Mouse (Mus musculus): ENCODE results near the gene Mb.

Gene Mb

DNA sequence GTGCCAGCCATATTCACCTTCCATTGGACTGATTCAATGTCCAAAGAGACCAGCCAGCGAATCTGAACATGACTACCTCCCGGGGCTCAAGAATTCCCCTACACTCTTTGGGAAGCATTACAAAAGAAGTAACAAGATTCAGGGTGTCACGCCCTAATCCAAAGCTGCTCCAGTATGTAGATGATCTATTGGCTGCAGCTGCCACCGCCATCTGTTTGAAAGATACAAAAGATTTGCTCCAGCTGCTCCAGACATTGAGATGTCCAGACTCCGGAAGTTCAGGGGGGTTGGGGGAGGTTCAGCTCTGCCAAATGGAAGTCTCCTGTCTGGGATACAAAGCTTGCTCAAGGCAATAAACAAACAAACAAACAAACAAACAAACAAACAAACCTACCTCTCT lies 73.9 kb downstream of the Mb start:
- no peak for DNase-seq (ENCODE audit: low spot score)

DNA sequence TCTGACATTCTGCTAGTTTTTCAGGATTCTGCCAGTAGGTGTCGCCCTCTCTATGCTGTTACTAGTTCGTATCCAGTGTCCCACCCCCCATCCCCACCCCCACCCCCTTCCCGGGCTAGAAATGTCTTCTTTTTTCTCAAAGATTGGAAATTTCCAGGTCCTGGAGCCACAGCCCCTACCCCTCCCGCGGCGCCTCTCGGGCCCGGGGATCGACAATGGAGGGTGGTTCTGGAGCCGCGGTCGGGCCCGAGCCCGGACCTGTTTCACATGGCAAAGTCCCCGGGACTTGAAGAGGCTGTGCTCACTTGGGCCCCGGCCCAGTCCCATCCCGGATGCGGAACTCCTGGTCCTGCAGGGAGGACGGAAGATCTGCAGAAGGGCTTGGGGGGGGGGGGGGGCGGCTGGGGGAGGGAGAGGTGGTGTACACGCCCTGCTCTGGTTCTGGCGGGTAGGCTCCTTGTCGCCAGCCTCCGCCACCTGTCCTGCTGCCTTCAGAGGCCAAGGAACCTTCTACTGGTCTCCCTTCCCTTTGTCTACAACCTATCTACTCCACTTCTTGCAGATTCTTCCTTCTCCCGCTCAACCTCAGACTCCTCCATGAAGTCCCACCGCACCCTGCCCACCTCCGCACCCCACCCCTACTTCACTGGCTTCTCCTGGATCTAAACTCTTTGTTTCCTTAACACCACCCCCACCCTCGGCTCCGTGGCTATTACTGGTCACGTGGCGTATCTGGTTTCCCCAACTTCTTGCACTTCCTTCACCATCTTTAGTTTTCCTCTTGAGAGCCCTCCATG lies 76.4 kb downstream of the Mb start:
- peak; percentile 76 for DNase-seq (ENCODE audit: low spot score)

DNA sequence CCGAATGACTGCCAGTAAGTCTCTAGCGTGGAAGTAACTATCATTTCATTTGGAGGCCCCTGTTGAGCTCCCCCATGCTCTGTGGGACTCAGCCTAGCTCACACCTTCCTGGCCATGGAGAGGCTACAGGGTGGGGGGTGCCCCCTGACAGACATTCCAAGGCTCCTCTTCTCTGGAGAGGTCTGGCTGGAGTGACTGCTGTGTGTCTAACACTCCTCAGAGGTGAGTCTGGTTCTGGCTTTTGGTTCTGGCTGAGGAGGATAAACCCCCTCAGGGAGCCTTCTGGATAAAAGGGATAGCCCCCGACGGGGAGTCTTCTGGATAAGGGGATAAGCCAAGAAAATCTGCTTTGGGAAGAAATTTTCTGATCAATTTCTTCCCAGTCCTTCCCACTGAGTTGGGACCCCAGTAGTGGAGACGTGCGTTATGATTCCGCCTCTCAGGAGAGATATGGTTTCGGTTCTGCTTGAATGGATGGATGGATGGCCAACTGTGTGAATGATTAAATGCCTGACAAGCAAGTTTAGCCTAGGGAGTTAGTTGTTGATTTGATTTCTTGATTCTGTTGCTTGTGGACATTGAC lies 77.1 kb downstream of the Mb start:
- no peak for DNase-seq (ENCODE audit: low spot score)

DNA sequence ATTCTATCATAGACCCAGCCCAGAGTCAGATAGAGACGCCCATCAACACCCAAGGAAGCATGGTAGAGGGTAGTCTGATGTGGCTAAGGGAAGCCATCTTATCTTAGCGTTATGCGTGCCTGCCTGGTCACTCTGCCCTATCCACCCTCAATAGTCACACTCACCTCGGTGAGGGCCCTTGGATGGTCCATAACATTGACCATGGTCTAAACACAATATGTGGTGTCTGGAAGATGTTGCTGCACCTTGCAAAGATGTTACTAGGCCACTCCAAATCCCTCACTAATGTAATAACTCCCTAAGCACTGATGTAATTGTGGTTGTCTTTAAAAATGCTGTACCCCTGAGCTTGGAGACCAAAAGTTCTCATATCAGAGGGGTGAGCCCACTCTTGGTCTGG lies 77.8 kb downstream of the Mb start:
- no peak for DNase-seq (ENCODE audit: low spot score)

Measured in lung, postnatal 25 days (tissue).